Mouse (Mus musculus) midbrain, embryonic 11.5 days (tissue): ENCODE measurements around the gene Plcd1. TPM values are rescaled to one million over a fixed set of nuclear protein-coding genes. Genes with fewer than 3 reads are reported as not detected.

Experiments used
- ATAC-seq: fragments of 200-750 bp; cut with Nextera tagmentation; 2 replicates; pipeline ENCODE4 v1.8.0; 2017; ENCODE audit warnings: moderate TSS enrichment, moderate library complexity; ENCODE audit not compliant: low FRiP score
- DNase-seq: peaks from one replicate; pipeline ENCODE4 v3.0.0; 2015; ENCODE audit warnings: low spot score; ENCODE audit errors: missing footprints
- H3K27ac ChIP-seq: fragments of 300-500 bp; sonication (generic); 2 replicates; pipeline ENCODE4 v1.5.1; 2014; ENCODE audit warnings: low read depth, low read length
- H3K27me3 ChIP-seq: fragments of 300-500 bp; sonication (generic); 2 replicates; pipeline ENCODE4 v1.6.1; 2014; ENCODE audit warnings: mild to moderate bottlenecking, low read length, moderate library complexity, mixed read lengths; ENCODE audit not compliant: control insufficient read depth, insufficient read depth
- H3K36me3 ChIP-seq: fragments of 300-500 bp; sonication (generic); 2 replicates; pipeline ENCODE4 v1.6.1; 2014; ENCODE audit warnings: mild to moderate bottlenecking, low read length, moderate library complexity, mixed read lengths; ENCODE audit not compliant: control insufficient read depth, insufficient read depth
- H3K4me1 ChIP-seq: fragments of 300-500 bp; sonication (generic); 2 replicates; pipeline ENCODE4 v1.6.1; 2014; ENCODE audit warnings: low read length; ENCODE audit not compliant: control insufficient read depth, insufficient read depth
- H3K4me2 ChIP-seq: fragments of 300-500 bp; sonication (generic); 2 replicates; pipeline ENCODE4 v1.6.1; 2014; ENCODE audit warnings: mild to moderate bottlenecking, moderate library complexity
- H3K4me3 ChIP-seq: fragments of 300-500 bp; sonication (generic); 2 replicates; pipeline ENCODE4 v1.5.1; 2014; ENCODE audit warnings: low read depth, low read length
- H3K9ac ChIP-seq: fragments of 300-500 bp; sonication (generic); 2 replicates; pipeline ENCODE4 v1.6.1; 2014; ENCODE audit warnings: low read length
- H3K9me3 ChIP-seq: fragments of 300-500 bp; sonication (generic); 2 replicates; pipeline ENCODE4 v1.6.1; 2016; ENCODE audit warnings: low read length; ENCODE audit not compliant: control insufficient read depth
- WGBS: fragments of 180-500 bp; shearing (Covaris S2); extraction: QIAGEN DNeasy Blood & Tissue Kit; methylation state at CpG from one replicate; pipeline ENCODE4 v1.1.7; 2014; 5-methylcytosine and 5-hydroxymethylcytosine counted together
- polyA plus RNA-seq: library from polyadenylated mRNA; unstranded; fragments of >200 nt; fragmentation: Nextera tagmentation; extraction: Ambion mirVana; gene quantifications from 2 replicates; pipeline ENCODE4 v1.2.1, GENCODE M21; 2014

Gene Plcd1
- polyA plus RNA-seq, 1 experiment from 2014 or later = 25.8 TPM

GRCm38 (mm10) chr9:119067601-119068000 lies 25.7 kb downstream of the Plcd1 start:
- Histone ChIP-seq H3K27ac (no peak overlapping the region), H3K4me3 (no peak overlapping the region), H3K9me3 (no peaks in the 10 kb centered on the region), H3K4me2 (no peak overlapping the region), H3K36me3 (no peaks in the 10 kb centered on the region), H3K9ac (no peak overlapping the region), H3K27me3 (no peaks in the 10 kb centered on the region), H3K4me1 (no peaks in the 10 kb centered on the region)
- WGBS = 5% methylated on average over 6 of the region's 6 CpGs
- peak; percentile 52; the same call in 1 of the 2 replicates for ATAC-seq
- peak; percentile 97 for DNase-seq

- H3K27me3 ChIP-seq = no peaks in the 10 kb centered on the region
- ATAC-seq (no peak), DNase-seq (no peak)
- H3K4me3 ChIP-seq = no peak overlapping the region
- no peak overlapping the region for H3K9ac ChIP-seq
- H3K9me3 ChIP-seq = no peaks in the 10 kb centered on the region
- no peak overlapping the region for H3K27ac ChIP-seq
- 67% methylated on average over 4 of the region's 4 CpGs for WGBS
- no peaks in the 10 kb centered on the region for H3K36me3 ChIP-seq
- no peaks in the 10 kb centered on the region for H3K4me1 ChIP-seq
- no peak overlapping the region for H3K4me2 ChIP-seq
These were observed 29.0 kb downstream of the Plcd1 start for GRCm38 (mm10) chr9:119064296-119064695.

GRCm38 (mm10) chr9:119063036-119063644 lies 30.2 kb downstream of the Plcd1 start:
- H3K27ac ChIP-seq = no peak overlapping the region
- 31% methylated on average over 19 of the region's 19 CpGs for WGBS
- no peak overlapping the region for H3K4me2 ChIP-seq
- ATAC-seq = no peak
- H3K4me1 ChIP-seq = no peaks in the 10 kb centered on the region
- no peak overlapping the region for H3K9ac ChIP-seq
- H3K4me3 ChIP-seq = no peak overlapping the region
- no peaks in the 10 kb centered on the region for H3K36me3 ChIP-seq
- H3K27me3 ChIP-seq = no peaks in the 10 kb centered on the region
- no peak for DNase-seq
- H3K9me3 ChIP-seq = no peaks in the 10 kb centered on the region

- Histone ChIP-seq H3K4me2 (no peak overlapping the region), H3K27ac (no peak overlapping the region), H3K9ac (no peak overlapping the region), H3K36me3 (no peaks in the 10 kb centered on the region), H3K9me3 (no peaks in the 10 kb centered on the region), H3K4me1 (no peaks in the 10 kb centered on the region), H3K4me3 (no peak overlapping the region), H3K27me3 (no peaks in the 10 kb centered on the region)
- ATAC-seq (no peak), DNase-seq (no peak)
- 92% methylated on average over 10 of the region's 10 CpGs for WGBS
These were observed 32.6 kb downstream of the Plcd1 start for GRCm38 (mm10) chr9:119060701-119061100.

GRCm38 (mm10) chr9:119058245-119058644 lies 35.1 kb downstream of the Plcd1 start:
- 89% methylated on average over 7 of the region's 7 CpGs for WGBS
- Histone ChIP-seq H3K36me3 (no peaks in the 10 kb centered on the region), H3K4me2 (no peak overlapping the region), H3K27me3 (peaks cover 8% of the 10 kb centered on the region; the same call in 1 of the 2 replicates), H3K9me3 (no peaks in the 10 kb centered on the region), H3K27ac (no peak overlapping the region), H3K4me1 (no peaks in the 10 kb centered on the region), H3K9ac (no peak overlapping the region), H3K4me3 (no peak overlapping the region)
- DNase-seq (no peak), ATAC-seq (no peak)

GRCm38 (mm10) chr9:119055336-119055735 lies 38.0 kb downstream of the Plcd1 start:
- ATAC-seq = no peak
- H3K9ac ChIP-seq = no peak overlapping the region
- H3K4me3 ChIP-seq = no peak overlapping the region
- WGBS = 89% methylated on average over 4 of the region's 4 CpGs
- H3K36me3 ChIP-seq = no peaks in the 10 kb centered on the region
- no peak for DNase-seq
- peaks cover 14% of the 10 kb centered on the region for H3K27me3 ChIP-seq
- no peaks in the 10 kb centered on the region for H3K9me3 ChIP-seq
- peaks cover 9% of the 10 kb centered on the region for H3K4me1 ChIP-seq
- no peak overlapping the region for H3K27ac ChIP-seq
- no peak overlapping the region for H3K4me2 ChIP-seq

- Histone ChIP-seq H3K4me1 (peaks cover 9% of the 10 kb centered on the region), H3K4me2 (no peak overlapping the region), H3K36me3 (no peaks in the 10 kb centered on the region), H3K27ac (no peak overlapping the region), H3K27me3 (peaks cover 14% of the 10 kb centered on the region), H3K9me3 (no peaks in the 10 kb centered on the region), H3K9ac (no peak overlapping the region), H3K4me3 (no peak overlapping the region)
- DNase-seq (no peak), ATAC-seq (no peak)
- WGBS = 83% methylated on average over 9 of the region's 9 CpGs
These were observed 39.2 kb downstream of the Plcd1 start for GRCm38 (mm10) chr9:119053964-119054576.

- peak; percentile 86 for ATAC-seq
- Histone ChIP-seq H3K4me2 (peak within 1 kb of the TSS; percentile 50), H3K4me3 (peak within 1 kb of the TSS; percentile 26), H3K27me3 (peaks cover 14% of the 10 kb centered on the region), H3K36me3 (no peaks in the 10 kb centered on the region), H3K9ac (peak within 1 kb of the TSS; percentile 51), H3K27ac (no peak within 1 kb of the TSS), H3K9me3 (no peaks in the 10 kb centered on the region), H3K4me1 (peaks cover 9% of the 10 kb centered on the region)
- DNase-seq = peak; percentile 90
- WGBS = 19% methylated on average over 22 of the region's 22 CpGs
These were observed 41.0 kb downstream of the Plcd1 start, which contains the start of gene Vill for GRCm38 (mm10) chr9:119052154-119052944. Gene Vill (plus strand): TSS chr9:119052778.

GRCm38 (mm10) chr9:119051158-119051557 lies 42.1 kb downstream of the Plcd1 start:
- Histone ChIP-seq H3K4me3 (no peak overlapping the region), H3K9me3 (no peaks in the 10 kb centered on the region), H3K9ac (no peak overlapping the region), H3K4me1 (peaks cover 9% of the 10 kb centered on the region), H3K27me3 (peaks cover 14% of the 10 kb centered on the region), H3K36me3 (no peaks in the 10 kb centered on the region), H3K27ac (no peak overlapping the region), H3K4me2 (no peak overlapping the region)
- ATAC-seq (no peak), DNase-seq (no peak)
- 68% methylated on average over 2 of the region's 2 CpGs for WGBS
